Mouse (Mus musculus) lung, postnatal 36 days (tissue): ENCODE results near the gene Ppp2r1a.

Experiments used
- DNase-seq: peaks from one replicate; pipeline ENCODE4 v3.0.0; 2022; ENCODE audit warnings: mixed read lengths

The Ppp2r1a gene

DNA sequence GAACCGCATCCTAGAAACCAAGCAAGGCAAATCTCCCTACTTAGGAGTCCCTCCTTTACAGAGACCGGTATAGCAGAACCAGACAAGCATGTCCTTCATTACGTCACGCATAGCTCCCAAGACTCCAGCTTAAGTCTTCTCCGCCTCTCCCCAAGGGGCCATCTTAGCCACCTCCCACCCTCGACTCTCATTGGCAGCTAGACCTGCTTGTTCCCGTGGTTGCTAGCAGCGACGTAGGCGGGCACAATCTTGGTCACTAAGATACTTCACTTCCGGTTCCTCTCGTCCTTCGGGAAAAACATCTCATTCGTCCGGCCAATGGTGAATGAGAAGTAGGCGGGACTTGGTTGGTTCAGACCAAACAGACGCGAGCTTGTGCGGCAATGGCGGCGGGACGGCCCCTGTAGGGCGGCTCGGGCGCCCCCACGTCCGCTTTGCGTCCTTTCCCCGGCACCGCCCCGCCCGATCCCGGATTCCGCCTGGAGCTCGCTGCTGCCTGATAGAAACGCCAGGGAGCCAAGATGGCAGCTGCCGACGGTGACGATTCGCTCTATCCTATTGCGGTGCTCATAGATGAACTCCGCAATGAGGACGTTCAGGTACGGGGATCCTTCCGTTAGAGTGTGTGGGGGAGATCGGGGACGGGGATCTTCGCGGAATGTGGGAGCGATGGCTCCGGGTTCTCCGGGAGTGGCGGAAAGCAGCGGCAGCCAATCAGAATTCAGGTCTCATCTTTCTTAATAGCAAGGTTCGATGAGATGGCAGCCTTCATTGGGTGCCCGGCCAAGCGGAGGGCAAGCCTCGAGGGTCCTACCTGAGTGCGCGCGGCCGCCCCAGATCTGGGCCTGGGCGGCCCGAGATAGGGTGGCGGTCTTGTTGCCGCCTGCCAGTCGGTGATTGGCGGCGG, at the start of gene Ppp2r1a:
Ppp2r1a (plus strand) TSS at position 327 of the 907 bp plus-strand sequence.
- peak; percentile 99 for DNase-seq

DNA sequence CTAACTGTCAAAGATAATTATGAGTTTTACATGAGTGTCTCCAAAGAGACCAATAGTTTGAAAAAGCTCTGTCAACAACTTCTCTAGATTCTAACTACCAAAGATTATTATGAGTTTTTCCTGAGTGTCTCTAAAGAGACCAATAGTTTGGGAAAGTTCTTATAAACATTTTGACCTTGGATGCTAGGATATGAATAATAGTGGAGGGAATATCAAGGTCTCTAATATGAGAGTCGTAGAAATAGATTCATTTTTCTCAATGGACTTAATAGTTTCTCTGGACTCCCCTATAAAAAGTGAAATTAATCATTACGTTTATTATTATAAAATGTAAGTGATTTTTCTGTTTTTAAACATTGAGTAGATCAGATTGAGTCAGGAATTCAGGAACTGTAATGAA, 40.1 kb upstream of the Ppp2r1a start, which contains the start of gene Vmn1r231:
Vmn1r231 (minus strand) TSS at position 101 of the 400 bp plus-strand sequence.
- DNase-seq = no peak

DNA sequence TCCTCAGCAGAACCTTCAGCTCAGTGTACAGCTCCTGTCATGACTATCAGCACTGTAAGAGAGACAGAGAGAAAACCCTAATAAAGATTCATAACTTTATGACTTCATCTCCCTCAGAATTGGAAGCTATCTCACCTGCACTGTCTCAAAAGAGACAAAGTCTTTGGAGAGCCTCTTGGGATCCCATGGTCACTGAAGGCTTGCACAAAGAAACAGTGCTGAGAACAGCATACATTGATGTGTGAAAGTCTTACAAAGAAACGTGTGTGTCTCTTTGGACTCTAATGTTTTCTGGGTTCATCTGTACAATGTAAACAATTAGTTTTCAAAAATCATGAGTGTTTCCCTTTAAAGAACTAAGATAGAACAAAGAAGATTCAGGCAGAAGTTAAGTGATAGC, 25.5 kb upstream of the Ppp2r1a start, which contains the start of gene Vmn1r232:
Vmn1r232 (minus strand) TSS at position 101 of the 400 bp plus-strand sequence.
- no peak for DNase-seq

DNA sequence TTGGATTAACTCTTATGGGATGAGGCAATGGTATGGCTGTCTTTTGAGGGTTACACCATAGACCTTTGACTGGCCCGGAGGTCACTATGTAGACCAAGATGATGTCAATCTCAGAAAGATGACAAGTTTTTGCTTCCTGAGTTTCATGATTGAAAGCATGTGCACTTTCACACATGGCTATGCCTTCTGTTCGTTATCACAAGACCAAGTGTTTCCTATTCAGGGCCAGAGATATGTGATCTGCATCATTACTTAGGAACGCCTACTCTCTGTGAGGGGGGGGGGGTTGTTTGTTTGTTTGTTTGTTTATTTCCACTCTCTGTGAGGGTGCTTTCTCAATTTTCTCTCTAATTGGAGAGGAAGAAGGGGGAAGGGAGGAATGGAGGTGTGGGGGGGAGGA, 885 bp upstream of the Ppp2r1a start:
- no peak for DNase-seq

DNA sequence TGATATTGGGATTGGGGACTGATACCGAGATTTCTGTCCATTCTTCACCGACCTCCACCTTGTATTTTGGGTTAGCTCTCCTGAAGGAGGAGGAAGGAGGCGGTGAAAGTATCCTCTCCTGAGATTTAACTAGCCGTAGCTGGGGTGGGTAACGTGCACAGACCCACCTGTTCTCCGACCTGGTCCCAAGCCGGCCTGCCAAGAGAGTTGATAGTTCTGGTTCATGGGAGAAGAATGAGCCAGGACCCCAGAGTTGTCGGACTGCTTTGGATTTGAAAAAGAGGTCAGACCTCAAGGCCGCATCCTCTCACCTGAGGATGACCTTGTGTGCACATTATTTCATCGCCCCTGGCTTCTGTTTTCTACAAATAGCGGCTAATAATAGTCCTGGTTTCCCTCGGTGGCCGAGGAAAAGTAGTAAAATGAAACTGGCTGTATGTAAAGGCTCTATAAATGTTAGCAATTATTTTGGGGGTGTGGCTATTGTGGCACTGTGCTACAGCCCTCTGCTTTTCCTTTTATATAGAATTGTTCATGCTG, 985 bp downstream of the Ppp2r1a start:
- peak; percentile 2 for DNase-seq

DNA sequence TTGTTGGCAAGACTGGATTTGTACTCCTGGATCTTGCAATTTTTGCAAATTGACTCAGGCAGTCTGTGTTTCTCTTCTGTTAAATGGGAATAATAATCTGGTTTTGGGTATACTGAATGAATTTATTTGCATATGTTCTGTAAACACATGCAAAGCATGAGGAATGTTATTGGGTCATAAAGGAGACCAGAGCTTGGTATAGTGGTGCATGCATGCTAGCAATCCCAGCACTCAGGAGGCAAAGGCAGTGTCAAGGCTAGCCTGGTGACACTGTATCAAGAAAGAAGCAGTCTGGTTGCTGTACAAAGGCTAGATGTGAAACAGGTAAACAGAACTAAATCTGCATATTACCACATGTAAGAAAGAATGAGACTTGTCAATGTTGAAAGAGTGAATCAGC, 1.5 kb downstream of the Ppp2r1a start:
- DNase-seq = no peak

DNA sequence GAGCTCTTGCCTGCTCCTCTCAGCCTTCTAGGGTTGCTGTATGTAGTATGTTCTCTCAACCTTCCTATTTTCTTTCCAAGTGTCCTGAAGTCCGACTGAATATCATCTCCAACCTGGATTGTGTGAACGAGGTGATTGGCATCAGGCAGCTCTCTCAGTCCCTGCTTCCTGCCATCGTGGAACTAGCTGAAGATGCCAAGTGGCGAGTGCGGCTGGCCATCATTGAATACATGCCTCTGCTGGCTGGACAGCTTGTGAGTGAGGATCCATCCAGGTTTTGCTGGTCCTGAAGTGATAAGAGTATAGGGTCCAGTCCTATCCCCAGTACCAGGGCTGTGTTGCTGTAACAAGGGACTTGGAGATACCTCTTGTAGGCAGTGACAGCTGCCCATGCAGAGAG, 15.3 kb downstream of the Ppp2r1a start:
- DNase-seq = no peak

DNA sequence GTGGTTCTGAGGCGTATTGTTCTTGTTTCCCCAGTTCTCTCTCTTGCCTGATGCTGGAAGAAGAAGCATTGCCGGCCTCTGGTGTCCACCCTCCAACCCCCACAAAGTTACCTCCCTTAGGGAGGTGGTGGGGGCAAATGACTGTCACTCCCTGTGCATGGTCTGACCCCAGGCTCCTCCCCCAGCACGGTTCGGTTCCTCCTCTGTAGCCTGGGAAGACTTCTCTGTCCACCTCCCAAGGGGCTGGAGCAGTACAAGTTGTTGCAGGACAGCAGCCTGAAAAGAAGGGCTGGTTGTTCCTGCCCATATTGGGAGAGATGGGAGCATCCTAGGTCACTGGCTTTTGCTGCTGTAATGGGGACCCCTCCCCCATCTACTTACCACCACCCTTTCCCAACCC, 20.3 kb downstream of the Ppp2r1a start:
- no peak for DNase-seq

DNA sequence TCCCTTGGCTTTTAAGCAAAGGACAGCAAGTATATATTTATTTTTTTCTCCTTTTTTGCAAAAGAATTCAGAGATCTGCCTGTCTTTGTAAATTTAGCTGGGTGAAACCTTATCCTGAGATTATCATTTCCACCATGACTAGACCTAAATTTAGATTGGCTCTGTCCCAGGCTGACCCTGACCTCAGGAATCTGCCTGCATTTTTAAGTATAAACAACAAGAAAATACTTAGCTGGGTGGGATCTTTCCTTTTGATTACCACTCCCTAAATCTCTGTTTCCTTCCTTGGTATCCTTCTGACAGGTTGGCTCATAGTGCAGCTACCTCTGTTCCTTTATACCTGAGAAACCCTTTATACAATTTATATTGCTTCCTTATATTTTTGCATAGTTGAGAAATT, 21.6 kb downstream of the Ppp2r1a start:
- DNase-seq = no peak

DNA sequence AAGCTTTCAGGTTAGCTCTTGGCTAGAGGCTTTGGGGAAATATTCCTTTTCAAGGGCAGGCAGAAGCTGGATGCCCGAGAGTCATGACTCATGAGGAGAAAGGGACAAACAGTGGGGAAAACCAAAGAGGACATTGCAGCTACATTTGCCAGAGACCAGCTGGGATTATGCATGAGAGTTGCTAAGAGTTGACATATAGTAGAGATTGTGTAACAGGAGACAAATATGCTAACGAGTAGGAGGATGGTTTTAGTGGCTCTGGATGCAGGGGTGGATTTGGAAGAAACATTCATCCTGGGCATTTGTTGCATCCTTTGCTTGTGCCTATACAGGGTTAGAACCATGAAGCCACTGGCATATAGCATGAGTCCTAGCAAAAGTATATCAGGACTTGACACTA, 48.6 kb downstream of the Ppp2r1a start:
- no peak for DNase-seq

DNA sequence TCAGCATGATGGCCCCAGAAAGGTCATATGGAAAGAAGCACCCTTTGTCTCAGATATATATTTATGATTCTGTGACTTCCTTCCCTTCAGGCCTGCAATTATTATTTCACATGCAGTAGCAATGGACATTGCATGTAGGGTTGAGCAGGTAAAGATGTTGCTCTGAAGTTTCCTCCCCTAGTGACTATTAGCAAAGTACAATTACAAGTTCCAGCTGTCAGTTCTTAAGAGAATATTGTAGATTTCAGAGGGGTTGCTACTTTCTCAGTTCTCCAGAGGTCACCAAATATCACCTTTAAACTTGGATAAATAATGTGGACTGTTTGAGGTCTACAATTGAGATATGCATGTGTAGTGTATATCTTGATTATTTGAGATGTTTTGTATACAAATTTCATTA, 51.3 kb downstream of the Ppp2r1a start, which contains the start of gene Vmn1r233:
Vmn1r233 (minus strand) TSS at position 101 of the 400 bp plus-strand sequence.
- DNase-seq = no peak

DNA sequence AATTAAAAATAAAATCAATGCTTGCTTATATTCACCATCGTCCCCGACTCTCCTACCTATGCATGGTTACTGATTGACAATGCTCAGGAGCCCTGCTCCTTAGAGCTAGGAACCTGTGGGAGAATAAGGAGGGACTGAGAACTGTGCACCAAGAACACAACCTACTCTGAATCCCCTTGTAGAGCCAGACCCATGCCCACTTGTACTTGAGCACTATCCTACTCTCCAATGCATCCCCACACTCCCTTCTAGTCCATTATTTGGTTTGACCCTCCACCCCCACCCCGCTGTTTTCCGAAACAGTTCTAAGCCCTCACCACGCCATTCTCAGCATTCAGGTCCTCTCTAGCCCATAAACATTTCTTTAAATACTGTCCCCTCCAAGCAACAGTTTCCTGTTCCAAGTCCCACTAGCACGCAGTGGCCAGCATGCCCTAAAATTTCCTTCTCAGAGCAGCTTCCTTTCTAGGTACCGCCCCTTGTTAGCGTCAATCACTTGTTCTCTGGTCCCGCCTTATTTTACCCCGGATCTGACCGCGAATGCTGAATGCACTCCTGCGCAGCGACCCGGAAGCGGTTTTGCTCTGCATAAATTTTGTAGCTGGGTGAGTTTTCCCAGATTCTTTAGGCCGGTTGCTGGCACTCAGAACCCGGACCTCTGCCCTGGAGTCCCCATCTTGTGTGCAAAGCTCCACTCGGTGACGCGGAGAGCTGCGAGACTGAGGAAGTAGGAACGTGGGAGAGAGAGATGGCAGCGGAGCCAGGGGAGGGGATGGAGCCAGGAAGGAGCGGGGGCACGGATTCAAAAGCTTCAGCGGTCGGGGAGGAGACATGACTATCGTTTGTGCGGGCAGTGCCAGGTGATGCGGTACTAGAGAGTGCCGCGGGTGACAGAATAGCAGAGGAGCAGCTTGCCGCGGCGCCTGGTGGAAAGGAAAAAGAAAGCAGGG, 63.5 kb downstream of the Ppp2r1a start, which contains the start of gene Zfp160:
Zfp160 (plus strand) TSS at position 522 of the 950 bp plus-strand sequence.
- peak; percentile 95 for DNase-seq

DNA sequence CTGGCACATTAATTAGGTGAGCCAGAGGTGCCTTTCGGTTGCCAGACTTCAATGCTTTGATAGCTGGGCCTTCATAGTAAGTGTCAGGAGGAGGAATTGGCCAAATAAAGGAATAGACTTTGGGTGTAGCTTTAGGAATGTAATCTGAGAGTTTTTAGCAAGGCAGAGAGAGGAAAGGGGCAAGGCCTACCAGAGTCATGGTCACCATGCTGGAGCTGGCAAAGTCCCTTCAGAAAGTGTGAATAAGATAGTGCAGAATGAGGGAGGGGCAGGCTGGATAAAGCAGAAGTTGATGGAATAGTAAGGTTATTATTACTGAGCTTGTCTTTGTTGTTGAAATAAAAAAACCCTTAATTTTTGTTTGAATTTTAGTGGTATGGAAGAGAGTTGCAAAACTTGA, 64.6 kb downstream of the Ppp2r1a start:
- DNase-seq = no peak
